Mouse (Mus musculus) layer of hippocampus, adult 18-20 months (tissue): ENCODE results near the gene Lsg1. TPM values are rescaled to one million over a fixed set of nuclear protein-coding genes. Genes with fewer than 3 reads are reported as not detected.
A peak's percentile ranks its signal among the peaks of the same experiment; 100 is the strongest.

ENCODE experiments used
- DNase-seq, 2 experiments: peaks; one replicate each; pipeline ENCODE4 v3.0.0; 2022; ENCODE audit warnings: low spot score in 2 of 2
- long read RNA-seq: library from polyadenylated mRNA; stranded (forward); transcript quantifications from one replicate; pipeline ENCODE4 v2.0.0, GENCODE M21; 2021
- total RNA-seq, 2 experiments: library from RNA; stranded (reverse); gene quantifications; 2 replicates each; pipeline ENCODE4 v1.2.3; 2021

The Lsg1 gene
- total RNA-seq = 10 to 100 TPM; 18.6 to 23.3 TPM
- long read RNA-seq, transcript Lsg1-201 (14 exons, 3,180 nt) = major isoform, 11 of 17 reads
- long read RNA-seq, partial matches to known transcripts = 3 of 17 reads
- long read RNA-seq, other reads (novel, unspliced or antisense) = 3 of 17 reads

- DNase-seq = peak; percentile 81 to 91
Measured at GRCm38 (mm10) chr16:30587494-30588327, at the start of gene Lsg1. Gene Lsg1, minus strand, starts transcription at chr16:30587592.

GRCm38 (mm10) chr16:30633906-30634746 lies 46.7 kb upstream of the Lsg1 start:
- DNase-seq = peak in 1 of 2 experiments; percentile 14

GRCm38 (mm10) chr16:30629509-30629908 lies 42.1 kb upstream of the Lsg1 start:
- DNase-seq = no peak

- no peak for DNase-seq
Measured at GRCm38 (mm10) chr16:30628401-30628800, 41.0 kb upstream of the Lsg1 start.

- DNase-seq = no peak
Measured at GRCm38 (mm10) chr16:30627586-30628337, 40.4 kb upstream of the Lsg1 start.

GRCm38 (mm10) chr16:30624640-30625039 lies 37.2 kb upstream of the Lsg1 start:
- DNase-seq = no peak

- DNase-seq = no peak
Measured at GRCm38 (mm10) chr16:30623645-30624044, 36.3 kb upstream of the Lsg1 start.

GRCm38 (mm10) chr16:30616281-30616680 lies 28.9 kb upstream of the Lsg1 start:
- DNase-seq = no peak

- DNase-seq = no peak
Measured at GRCm38 (mm10) chr16:30614705-30615317, 27.4 kb upstream of the Lsg1 start.

- DNase-seq = no peak
Measured at GRCm38 (mm10) chr16:30614122-30614521, 26.7 kb upstream of the Lsg1 start.

GRCm38 (mm10) chr16:30613122-30613521 lies 25.7 kb upstream of the Lsg1 start:
- no peak for DNase-seq

GRCm38 (mm10) chr16:30611331-30611730 lies 23.9 kb upstream of the Lsg1 start:
- DNase-seq = no peak

- no peak for DNase-seq
Measured at GRCm38 (mm10) chr16:30607868-30608267, 20.5 kb upstream of the Lsg1 start.

- no peak for DNase-seq
Measured at GRCm38 (mm10) chr16:30605528-30605927, 18.1 kb upstream of the Lsg1 start.

- DNase-seq = no peak
Measured at GRCm38 (mm10) chr16:30604807-30605137, 17.4 kb upstream of the Lsg1 start.

- DNase-seq = no peak
Measured at GRCm38 (mm10) chr16:30604061-30604806, 16.8 kb upstream of the Lsg1 start.

- DNase-seq = no peak
Measured at GRCm38 (mm10) chr16:30603531-30603842, 16.1 kb upstream of the Lsg1 start.

GRCm38 (mm10) chr16:30602684-30603530 lies 15.5 kb upstream of the Lsg1 start:
- no peak for DNase-seq

- no peak for DNase-seq
Measured at GRCm38 (mm10) chr16:30601946-30602345, 14.6 kb upstream of the Lsg1 start.
